Mouse (Mus musculus) ES-E14 (cell line): ENCODE data around the gene Prkar1b.

Source experiments
- HCFC1 ChIP-seq: IDR thresholded peaks from 2 replicates; pipeline ENCODE4 v1.6.1; 2012; ENCODE audit warnings: low read length, inconsistent platforms, borderline replicate concordance; ENCODE audit not compliant: insufficient read depth
- MAFK ChIP-seq: IDR thresholded peaks from 2 replicates; pipeline ENCODE4 v1.6.1; 2014; ENCODE audit warnings: mild to moderate bottlenecking, low read depth, low read length, inconsistent platforms; ENCODE audit not compliant: insufficient read depth
- ZC3H11A ChIP-seq: IDR thresholded peaks from 2 replicates; pipeline ENCODE4 v1.6.1; 2012; ENCODE audit warnings: low read depth, mild to moderate bottlenecking, inconsistent platforms, low read length, borderline replicate concordance

DNA sequence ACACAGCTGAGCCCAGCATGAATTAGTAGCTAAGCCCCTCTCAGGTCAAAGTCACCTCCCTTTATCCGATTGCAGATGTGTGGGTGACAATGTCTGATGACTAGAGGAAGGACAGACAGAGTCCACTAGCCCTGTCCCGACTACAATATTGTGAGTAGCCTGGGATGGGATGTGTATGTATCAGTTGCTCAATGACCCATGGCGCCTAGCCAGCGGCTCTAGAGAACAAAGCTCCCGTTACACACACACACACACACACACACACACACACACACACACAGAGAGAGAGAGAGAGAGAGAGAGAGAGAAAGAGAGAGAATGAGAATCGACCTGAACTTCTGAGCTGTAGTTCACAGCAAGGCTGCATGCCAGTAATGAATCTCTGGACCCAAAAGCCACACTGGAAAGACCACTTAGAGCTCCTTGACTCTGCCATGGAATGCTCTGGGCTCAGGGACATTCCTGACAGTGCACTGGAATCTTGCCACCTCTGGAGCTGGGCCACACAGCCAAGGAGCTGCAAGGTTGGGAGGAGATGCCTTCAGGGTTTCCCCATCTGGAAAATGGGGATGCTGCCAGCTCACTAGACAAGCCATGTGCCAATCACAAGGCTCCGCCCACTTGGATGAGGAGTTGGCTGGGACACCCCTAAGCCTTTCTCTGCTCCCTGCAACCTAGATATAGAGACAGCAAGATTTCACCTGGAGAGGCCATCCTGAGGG lies 159.0 kb downstream of the Prkar1b start:
- TF ChIP-seq HCFC1 (no peak), MAFK (no peak), ZC3H11A (no peak)
